Mouse (Mus musculus): ENCODE measurements around the gene Orc6.

Orc6 gene

GRCm38 (mm10) chr8:85299434-85300077 is at the start of gene Orc6, which contains the start of gene Vps35:
Gene Orc6, plus strand, starts transcription at chr8:85299632.
Gene Vps35, minus strand, starts transcription at chr8:85299802.
- DNase-seq (ENCODE audit: low read depth) = peak; percentile 86

DNA sequence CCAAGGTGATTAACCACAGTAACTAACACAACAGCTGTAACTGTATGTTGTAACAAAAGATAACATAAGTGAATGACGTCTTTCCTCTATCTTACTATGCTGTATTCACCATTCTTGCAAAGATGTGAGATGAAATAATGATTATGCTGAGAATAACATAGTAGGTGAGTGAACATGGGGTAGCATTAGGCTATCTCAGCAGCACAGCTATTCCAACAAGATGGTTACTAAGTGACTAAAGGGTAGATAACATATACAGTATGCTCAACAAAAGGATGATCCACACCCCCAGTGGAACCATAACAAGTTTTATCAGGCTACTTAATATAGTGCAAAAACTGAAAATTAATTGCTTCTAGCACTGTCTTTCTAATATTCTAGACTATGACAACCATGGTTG is 12.6 kb upstream of the Orc6 start:
- no peak for DNase-seq (ENCODE audit: low read depth)

GRCm38 (mm10) chr8:85298600-85299433 is 615 bp upstream of the Orc6 start:
- DNase-seq (ENCODE audit: low read depth) = no peak

DNA sequence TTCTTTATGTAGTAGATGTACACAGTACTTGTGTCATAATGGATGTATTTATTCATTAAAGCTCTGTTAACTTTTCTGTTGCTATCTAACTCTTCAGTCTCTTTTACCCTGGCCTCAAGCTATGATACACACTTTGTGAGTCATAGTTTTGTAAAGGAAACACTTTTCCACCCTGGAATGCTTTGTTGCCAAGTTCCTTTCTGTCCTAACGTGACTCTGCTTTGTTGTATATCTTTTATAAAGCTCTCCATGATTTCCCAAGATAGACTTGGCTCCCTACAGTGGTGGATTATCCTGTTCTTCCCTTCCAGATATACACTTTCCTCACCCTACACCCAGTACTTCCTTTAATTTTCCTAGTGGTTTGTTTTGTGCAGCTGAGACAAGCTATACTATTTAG is 2.5 kb downstream of the Orc6 start:
- no peak for DNase-seq (ENCODE audit: low read depth)

GRCm38 (mm10) chr8:85302931-85303330 is 3.5 kb downstream of the Orc6 start:
- no peak for DNase-seq (ENCODE audit: low read depth)

DNA sequence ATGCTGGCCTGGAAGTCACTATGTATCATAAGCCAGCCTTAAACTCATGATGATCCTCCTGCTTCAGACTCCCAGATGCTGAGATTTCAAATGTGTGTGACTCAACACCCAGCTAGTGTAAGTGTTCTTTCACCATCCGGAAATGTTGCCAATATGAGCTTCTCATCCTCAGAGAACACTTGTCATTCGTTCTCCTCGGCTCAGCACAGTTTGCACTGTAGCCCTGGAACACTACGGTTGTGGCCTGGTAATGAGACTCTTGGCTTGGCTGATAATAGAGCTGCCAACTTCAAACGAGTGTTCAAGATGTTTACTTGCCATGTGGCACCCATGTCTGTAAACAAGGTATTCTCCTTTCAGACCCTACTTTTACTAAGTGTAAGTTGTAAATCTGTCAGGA is 4.1 kb downstream of the Orc6 start:
- no peak for DNase-seq (ENCODE audit: low read depth)

DNA sequence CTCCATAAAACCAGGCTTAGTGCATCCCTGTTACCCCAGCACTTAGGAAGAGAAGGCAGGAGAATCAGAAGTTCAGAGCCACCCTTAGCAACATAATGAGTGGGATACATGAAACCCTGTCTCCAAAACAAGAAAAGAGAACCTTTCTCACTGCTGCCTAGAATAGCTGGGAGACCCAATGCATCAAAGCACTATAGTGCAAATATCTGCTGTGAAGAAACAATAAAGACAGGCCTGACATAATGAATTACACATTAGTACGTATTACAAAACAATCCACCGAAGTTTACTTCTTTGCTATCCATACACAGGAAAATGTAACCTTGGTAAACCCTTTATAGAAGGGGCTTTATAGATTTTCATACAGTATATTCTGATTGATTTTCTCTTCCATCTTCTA is 9.1 kb downstream of the Orc6 start:
- DNase-seq (ENCODE audit: low read depth) = no peak

- DNase-seq (ENCODE audit: low read depth) = no peak
Observed at GRCm38 (mm10) chr8:85311743-85312142, 12.3 kb downstream of the Orc6 start.

DNA sequence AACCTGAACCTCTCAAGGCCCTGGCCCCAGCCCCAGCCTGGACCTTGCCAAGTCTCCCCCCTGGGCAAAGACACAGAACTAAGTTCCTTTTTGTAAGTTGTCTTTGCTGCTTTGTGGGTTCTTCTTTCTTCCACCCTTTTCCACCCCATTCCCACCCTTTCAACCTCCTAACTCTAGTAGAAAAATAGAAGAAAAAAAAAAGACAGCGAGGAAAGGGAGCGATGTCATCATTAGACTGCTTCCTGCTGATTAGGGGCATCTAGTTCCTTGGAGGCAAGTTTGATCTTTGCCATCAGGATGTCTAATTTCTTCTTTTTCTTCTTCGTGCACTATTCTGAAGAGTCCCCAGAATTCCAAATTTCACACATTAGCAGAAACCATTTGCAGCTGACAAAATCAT is 13.6 kb downstream of the Orc6 start:
- no peak for DNase-seq (ENCODE audit: low read depth)

DNA sequence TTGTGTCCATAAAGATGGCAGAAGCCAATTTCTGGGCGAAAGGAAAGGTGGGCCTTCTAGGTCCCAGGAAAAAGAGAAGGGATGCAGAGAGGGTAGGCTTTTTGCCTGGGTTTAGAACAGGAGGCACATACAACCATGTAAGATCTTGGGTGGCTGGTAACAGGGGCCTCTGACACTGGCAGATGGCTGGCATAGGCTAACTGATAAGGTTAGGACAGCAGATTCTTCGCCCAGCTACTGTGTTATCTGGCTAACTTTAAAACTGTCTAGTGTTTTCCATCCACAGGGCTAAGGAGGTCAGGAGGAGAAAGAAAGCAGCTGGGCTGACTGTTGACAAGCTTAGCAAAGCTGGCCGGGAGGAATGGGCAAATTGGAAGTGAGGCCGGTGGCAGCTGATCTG is 19.1 kb downstream of the Orc6 start:
- no peak for DNase-seq (ENCODE audit: low read depth)

GRCm38 (mm10) chr8:85321981-85322380 is 22.5 kb downstream of the Orc6 start:
- DNase-seq (ENCODE audit: low read depth) = no peak

GRCm38 (mm10) chr8:85323084-85323483 is 23.7 kb downstream of the Orc6 start:
- no peak for DNase-seq (ENCODE audit: low read depth)

- no peak for DNase-seq (ENCODE audit: low read depth)
Observed at GRCm38 (mm10) chr8:85327036-85327435, 27.6 kb downstream of the Orc6 start.

- peak; percentile 69 for DNase-seq (ENCODE audit: low read depth)
Observed at GRCm38 (mm10) chr8:85329506-85329905, 30.1 kb downstream of the Orc6 start.

- DNase-seq (ENCODE audit: low read depth) = no peak
Observed at GRCm38 (mm10) chr8:85335105-85335504, 35.7 kb downstream of the Orc6 start.

DNA sequence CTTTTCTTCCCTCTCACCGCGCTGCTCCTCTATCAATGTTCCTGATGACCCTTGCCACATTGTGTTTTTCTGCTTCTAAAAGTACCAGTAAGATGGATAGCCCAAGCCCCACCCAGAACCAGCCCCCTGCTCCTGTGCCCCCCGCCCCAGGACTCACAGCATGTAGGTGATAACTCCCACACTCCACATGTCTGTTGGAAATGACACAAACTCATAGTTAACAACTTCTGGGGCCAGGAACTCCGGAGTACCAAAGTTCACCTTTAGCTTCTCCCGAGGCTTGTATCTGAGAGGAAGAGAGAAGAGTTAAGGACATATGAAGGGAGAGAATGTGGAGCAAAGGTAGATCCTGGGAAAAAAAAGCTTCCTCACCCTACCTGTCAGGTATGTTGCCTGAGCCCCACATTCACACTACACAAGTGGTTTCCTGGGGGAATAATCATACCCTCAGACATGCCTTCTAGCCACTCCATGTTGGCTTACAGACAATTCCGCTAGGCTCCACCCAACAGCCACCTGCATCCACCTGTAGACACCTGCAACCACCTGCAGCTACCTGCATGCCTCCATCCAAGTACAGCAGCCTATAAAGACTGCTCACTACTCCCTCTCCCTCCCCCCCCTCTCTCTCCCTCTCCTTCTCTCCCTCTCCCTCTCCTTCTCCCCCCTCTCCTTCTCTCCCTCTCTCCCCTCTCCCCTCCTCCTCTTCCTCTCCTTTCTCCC is 36.9 kb downstream of the Orc6 start:
- DNase-seq (ENCODE audit: low read depth) = no peak

DNA sequence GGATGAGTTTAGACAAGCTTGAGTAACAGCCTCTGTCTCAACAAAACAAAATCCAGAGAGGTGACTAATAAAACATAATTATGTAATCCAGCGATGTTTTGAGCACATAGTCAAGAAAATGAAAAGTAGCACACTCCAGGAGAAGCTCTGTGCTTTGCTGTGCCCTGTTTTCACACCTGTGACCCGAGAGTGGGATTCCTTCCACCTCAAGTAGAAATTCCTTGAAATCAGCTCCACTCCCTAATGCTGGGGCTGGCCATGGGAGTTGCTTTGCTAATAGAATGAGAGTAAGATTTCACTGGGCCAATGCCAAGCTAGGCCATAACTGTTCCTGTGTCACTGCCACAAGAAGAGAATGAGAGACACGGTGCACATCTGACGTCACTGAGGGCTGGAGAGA is 38.2 kb downstream of the Orc6 start:
- no peak for DNase-seq (ENCODE audit: low read depth)

DNA sequence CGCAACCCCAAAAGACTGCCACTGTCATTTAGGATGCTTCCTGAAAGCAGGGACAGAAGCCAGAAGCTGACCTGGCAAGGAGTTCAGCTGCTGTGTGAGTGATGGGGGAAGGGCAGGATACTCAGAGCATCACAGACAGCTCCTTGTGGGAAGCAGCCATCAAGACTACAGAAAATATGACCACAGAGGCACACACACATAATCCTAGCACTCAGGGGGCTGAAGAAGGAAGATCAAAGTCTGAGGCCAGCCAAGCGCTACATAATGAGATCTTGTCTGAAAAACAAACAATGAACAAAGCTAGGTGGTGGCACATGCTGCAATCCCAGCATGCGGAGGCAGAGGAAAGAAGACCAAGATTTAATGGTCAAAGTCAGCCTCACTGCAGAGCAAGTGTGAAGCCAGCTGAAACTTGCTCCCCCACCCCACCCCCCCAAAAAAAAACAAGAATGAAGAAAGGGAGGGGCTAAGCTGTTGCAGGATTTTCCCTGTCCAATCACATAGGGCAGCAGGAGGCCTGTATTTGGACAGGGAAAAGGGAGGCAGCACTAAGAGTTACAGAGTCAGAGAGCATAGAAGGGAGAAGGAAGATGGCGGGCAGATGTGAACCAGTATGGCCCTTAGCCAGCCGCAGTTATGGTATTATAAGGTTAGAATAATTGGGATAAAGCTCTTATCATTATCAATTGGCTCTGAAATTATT is 40.6 kb downstream of the Orc6 start:
- DNase-seq (ENCODE audit: low read depth) = no peak

- no peak for DNase-seq (ENCODE audit: low read depth)
Observed at GRCm38 (mm10) chr8:85353287-85353686, 53.9 kb downstream of the Orc6 start.
